Mouse (Mus musculus): ENCODE results near the gene Pet117.
"Not testable (repeated sequence)": the region's sequence is repeated elsewhere in the genome, so short reads cannot be mapped to it uniquely, and the experiment has no call there.

The Pet117 gene

DNA sequence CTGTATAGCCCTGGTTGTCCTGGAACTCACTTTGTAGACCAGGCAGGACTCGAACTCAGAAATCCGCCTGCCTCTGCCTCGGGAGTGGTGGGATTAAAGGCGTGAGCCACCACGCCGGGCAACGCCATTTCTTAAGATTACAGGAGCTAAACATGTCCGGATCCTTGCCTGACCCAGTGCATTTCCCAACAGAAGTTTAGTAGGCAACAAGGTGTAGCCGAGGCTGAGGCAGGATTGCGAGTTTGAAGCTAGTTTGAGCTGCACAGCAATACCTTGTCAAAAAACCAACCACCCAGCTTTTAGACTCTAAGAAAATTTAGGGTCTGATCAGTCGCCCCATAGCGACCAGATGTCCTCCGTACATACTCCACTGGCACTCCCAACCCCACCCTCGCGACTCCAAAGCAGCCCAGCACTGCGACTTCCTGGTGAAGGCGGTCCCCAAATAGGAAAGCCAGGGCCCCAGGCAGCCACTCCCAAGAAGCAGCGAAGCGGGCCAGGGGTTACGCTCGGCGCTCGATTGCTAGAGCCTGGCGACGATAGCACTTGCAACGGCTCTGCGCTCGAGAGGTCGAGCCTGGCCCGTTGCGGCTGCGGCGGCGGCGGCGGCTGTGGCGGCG, at the start of gene Pet117, which contains the start of gene Kat14:
Gene Pet117 (plus strand): TSS at position 597 of the 620 bp plus-strand sequence.
Gene Kat14 (plus strand): TSS at position 584 of the 620 bp plus-strand sequence.
- peak; percentile 84 to 85 for DNase-seq (ENCODE audit: low spot score in 2 of 2)

DNA sequence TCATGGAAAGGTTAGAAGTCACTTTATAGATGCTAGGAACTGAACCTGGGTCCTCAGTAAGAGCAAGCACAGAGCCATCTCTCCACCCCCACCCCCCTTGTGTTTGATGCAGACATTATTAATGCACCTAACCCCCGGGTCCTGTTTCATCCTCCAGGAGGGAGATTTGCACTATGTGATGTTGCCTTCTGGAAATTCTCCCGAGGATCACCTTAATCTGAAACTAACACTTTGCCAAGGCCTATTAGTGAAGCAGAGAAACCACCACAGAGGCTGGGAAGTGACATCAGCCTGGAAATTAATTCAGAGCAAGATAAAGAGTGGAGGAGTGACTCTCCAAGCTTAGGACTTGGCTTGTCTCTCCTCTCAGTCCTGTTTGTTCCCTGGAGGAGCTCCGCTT, 44.6 kb upstream of the Pet117 start:
- DNase-seq (ENCODE audit: low spot score in 2 of 2) = no peak

DNA sequence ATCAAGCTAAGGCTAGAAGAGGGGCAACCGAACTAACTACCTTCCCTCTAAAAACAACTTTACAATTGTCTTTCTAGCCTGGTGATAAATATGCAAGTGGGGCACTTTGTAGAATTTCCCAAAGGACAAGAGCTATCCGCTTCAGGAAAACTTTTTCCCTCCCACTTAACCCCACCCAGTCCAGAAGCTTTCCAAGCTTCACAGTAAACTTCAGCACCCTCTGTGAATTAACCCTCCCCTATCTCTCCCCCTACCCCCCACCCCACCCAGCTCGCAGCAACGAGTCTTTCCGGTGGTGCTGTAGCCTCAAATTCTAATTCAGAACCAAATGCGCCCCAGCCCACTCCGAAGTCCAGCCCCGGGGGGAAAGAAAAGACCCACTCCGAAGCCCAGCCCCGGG, 39.3 kb upstream of the Pet117 start:
- no peak for DNase-seq (ENCODE audit: low spot score in 2 of 2)

DNA sequence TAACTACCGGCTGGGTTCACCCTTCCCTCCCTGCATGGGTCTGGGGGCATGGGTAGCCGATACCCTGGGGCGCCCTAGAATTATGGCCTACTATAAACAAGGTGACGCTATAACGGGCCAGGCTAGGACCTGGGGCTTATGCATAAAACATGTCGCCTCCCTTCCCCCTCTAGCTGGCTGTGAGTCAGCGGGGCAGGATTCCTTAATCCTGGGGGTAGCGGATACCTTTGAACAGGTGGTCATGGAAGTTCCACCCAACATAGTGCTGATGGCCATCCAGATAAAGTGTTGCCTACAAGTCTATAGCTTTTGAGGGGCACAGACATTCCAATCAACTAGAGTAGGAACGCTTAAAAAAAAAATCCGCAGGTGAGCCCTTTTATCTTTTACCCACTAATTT, 38.9 kb upstream of the Pet117 start:
- no peak for DNase-seq (ENCODE audit: low spot score in 2 of 2)

DNA sequence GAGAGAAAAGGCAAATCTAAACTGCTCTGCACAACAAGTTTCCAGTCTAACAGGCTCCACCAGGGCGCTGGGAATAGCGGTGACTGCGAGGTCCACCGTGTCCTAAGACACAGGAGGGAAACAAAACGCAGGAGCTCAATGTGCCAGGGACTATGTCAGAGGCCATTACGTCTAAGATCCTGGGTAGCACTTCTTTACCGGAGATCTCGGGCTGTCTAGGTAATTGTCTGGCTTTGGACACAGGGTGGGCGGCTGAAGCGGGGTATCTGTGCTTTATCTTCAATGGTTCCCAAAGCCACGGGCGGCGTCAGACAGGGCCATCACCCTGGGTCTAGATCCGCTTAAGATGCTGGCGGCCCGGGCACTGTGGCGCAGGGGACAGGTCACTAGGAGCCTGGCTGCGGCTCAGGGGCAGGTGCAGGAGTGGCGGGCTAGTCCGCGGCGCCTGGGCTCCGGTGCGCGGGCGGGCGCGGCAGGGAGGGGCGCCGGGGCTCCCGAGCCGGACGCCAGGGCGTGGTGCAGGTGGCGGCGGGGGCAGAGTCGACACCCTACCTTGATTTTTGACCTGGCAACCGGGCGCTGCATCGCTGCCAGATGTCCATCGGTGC, 38.3 kb upstream of the Pet117 start:
- no peak for DNase-seq (ENCODE audit: low spot score in 2 of 2)

DNA sequence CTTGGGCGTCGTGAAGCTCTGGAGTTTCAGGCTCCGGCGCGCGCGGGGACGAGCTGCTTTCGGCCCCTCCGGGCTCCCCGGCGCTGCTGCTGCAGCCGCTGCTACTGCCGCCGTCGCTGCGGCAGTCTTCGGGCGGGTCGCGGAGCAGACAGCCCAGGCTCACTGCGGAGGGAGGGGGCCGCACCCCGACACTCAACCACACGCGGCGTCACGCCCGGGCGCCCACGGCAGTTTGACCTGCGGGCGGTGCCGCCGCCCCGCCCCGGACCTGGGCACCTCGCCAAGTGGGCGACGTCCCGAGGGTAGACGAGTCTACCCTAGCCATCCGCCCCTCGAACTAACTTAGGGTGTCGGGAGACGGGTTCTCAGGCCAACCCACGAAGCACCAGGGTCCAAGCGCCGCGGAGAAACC, 37.8 kb upstream of the Pet117 start:
- DNase-seq (ENCODE audit: low spot score in 2 of 2) = no peak

DNA sequence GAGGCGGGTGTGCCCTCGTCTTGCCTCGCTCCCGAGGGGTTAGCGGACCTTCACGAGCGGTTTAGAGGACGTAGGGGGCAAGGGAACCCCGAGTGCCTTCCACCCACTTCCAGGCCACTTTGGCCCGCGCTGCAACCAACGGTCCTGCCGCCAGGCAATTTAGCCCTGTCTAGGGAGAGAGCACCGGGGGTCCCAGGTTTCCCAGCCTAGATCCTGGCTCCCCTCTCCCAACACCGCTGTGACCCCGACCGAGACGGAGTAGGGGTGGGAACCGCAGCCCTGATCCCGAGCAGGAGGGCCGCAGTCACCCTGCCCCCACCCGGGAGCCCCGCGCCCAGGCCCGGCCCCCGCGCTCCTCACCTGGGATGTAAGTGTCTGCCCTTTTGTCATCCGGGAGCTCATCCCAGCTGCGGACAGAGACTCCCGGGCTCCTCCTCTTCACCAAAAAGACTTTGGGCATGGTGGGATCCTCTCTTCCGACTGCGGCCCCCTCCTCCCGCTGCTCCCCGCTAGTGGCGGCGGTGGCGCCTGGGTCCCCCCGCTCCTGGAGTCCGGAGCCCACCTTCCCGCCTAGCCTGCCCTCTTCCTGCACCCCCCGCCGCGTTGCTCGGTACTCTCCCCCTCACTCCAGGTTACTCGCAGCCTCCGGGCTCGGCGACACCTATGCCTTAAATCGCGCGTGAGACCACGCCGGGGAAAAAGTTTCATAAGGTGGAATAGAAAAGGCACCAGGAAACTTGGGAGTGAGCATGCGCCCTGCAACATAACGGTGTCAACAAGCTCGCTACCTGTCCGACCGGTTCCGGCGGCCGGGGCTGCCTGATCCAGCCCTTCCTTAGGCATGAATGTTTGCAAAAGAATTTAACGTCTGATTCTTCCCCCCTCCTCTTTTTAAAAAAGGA, 37.1 kb upstream of the Pet117 start, which contains the start of gene Ovol2:
Gene Ovol2 (minus strand): TSS at position 746 of the 902 bp plus-strand sequence.
- no peak for DNase-seq (ENCODE audit: low spot score in 2 of 2)

DNA sequence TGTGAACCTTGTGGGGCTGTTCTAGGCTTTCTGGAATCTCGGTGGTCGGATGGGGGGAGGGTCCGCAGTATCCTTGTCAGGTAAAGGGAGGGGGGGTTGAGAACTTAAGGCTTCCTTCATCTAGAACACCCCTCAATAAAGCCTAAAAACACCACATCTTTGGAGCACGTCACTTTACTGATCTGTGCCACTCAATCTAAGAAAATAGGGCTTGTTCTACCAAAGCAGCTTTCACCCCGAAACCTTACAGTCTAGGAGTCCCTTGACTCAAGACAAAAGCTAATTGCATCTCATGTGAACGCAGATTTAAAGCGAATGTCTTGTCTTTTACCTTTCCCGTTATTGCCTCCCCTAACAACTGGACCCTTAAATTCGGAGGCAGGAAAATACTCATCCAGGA, 36.3 kb upstream of the Pet117 start:
- no peak for DNase-seq (ENCODE audit: low spot score in 2 of 2)

DNA sequence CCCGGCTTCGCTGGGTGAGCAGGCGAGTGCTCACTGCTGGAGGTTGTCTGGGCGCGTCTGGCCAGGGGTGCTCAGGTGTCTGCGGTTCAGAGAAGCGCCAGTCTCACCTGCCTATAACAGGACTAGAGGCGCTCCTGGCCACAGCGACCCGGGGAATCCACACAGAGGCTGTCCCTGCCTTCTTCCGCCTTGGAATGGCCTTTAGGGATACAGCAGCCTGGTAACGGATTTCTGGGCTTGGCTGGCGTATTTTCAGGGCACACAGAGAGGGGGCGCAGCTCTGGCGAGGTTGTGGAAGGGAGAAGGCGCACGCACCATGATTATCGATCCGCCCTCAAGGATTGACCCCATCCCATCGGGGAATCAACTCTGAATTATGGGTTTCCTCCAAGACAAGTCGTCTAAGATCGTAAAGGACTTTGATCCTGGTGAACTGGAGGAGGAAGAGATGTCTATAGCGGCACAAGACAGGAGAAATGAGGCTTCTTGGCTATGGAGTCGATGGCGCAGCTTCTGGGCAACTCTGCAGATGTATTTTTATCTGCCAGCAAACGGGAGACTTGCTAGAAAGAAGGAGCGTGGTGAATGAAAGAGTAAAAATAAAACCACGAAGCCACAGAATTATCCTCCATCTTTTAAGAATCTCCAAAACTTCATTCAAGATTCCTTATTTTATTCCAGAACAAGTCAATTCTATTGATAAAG, 35.5 kb upstream of the Pet117 start:
- no peak for DNase-seq (ENCODE audit: low spot score in 2 of 2)

DNA sequence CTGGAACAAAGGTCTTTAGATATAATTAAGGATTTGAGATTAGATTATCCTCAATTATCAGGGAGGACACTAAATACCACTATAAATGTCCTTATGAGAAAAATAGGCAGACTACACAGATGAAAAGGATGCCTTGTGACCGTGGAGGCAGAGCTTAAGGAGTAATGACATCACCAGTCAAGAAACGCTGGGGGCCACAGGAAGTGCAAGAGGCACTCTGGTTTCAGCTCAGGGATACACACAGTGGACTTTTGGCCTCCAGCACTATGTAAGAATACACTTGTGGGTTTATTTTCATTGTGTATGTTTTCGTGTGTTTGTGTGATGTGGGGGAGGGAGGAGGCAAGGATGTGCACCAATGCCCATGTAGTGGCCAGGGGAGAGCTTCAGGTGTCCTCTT, 31.6 kb upstream of the Pet117 start:
- no peak for DNase-seq (ENCODE audit: low spot score in 2 of 2)

DNA sequence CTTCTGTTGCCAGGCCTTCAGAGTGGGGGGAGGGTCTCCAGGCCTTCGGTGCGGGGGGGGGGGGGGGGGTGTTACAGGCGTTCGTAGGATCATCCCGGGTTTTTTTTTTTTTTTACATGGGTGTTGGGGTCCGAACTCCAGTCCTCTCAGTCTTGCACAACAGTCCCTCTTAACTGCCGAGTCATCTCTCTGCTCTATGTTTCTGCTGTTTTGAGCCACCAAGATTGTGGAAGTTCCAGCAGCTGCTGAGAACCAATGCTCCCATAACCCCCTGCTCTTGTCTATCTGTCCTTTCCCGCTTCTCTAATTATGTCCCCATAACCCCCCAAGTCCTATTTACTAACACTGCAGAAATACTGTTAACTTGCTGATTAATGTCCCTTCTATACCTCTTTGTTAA, 31.1 kb upstream of the Pet117 start:
- no peak for DNase-seq (ENCODE audit: low spot score in 2 of 2)

DNA sequence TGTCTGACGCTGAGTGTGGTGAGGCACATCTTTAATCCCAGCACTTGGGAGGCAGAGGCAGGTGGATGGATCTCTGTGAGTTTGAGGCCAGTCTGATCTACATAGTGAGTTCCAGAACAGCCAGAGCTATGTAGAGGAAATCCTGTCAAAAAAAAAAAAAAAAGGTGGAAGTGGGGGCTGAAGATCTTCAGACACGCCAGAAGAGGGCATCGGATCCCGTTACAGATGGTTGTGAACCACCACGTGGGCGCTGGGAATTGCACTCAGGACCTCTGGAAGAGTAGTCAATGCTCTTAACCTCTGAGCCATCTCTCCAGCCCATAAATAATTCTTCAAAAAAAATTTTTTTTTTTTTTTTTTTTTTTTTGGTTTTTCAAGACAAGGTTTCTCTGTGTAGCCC, 30.6 kb upstream of the Pet117 start:
- not testable (repeated sequence) for DNase-seq (ENCODE audit: low spot score in 2 of 2)

DNA sequence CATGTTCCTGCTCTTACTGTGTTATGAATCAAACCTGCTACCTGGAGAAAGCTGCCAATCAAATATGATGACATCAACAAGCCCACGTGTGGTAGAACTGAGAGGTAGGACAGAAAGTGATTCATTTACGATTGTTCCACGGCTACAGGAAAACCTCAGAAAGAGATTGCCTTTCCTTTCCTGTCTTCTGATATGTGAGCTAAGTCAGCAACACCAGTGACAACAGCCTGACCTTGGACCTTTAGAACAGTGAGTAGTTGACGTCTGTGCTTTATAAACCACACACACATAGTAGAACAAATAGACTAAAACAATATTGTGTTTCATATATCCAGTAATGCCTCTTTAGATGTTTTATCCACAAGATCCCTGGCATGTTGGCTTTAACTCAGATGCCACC, 25.6 kb upstream of the Pet117 start:
- DNase-seq (ENCODE audit: low spot score in 2 of 2) = no peak

DNA sequence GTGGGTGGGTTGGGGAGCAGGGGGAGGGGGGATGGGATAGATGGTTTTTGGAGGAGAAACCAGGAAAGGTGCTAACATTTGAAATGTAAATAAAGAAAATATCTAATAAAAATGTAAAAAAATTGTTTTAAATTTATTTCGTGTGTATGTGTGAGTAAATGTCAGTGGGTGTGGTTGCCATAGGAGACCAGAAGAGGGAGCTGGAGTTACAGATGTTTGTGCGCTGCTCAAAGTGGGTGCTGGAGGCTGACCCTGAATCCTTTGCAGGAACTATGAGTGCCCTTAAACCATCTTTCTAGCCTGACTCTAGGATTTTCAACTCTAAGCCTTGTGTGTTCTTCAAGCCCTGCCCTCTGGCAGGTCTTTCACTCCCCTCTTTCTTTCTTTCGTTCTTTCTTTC, 20.3 kb upstream of the Pet117 start:
- no peak for DNase-seq (ENCODE audit: low spot score in 2 of 2)

DNA sequence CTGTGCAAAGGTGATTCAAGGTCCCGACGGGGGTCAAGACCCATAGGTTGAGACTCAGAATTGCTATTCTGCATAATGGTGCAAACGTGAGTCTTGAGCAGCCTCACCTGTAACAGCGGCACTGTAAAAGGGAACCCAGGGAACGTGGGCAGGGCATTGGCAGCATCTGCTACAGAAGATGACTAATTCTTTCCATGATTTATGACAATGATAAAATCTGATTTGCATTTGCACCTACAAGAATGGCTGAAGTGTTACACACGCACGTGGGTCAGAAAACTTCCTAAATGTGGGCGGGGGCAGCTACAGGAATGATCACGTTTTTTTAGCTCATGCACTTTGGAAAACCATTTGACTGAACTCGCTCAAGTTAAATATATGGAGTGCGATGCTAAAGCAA, 16.0 kb upstream of the Pet117 start:
- no peak for DNase-seq (ENCODE audit: low spot score in 2 of 2)

DNA sequence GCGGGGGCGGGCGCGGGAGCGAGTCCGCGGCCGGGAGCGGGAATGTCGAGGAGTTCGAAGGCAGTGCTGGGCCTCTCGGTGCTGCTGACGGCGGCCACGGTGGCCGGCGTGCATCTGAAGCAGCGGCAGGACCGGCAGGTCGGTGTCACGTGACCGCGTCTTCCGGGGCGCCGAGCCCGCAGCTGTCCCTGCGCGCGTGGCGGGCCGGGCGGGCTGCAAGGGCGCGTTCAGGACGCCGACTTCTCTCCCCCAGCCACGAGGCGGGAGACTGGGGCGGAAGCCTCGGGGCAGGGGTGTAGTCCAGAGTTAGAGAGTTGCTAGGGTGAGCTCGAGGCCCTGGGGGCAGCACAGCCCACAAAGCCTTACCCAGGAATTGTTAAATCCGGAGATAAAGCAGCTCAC, 225 bp downstream of the Pet117 start:
- DNase-seq (ENCODE audit: low spot score in 2 of 2) = peak in 1 of 2 experiments; percentile 66

DNA sequence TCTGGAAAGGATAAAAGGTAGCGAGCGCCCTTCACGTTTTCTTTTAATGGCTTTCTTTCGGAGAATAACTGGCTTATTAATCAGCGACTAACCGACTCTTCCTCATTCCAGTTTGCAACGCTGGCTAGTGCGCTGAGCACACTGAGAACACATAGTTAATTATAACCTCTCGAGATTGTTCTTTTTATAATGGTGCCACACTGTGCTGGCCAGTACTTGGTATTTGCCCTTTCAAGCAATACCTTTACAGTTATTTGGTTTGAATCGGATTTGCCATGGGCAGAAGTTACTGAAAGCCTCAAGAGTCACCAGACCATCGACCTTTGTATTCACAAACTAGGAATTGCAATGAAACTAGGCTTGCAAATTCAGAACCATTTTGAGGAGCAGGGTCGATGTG, 715 bp downstream of the Pet117 start:
- no peak for DNase-seq (ENCODE audit: low spot score in 2 of 2)

DNA sequence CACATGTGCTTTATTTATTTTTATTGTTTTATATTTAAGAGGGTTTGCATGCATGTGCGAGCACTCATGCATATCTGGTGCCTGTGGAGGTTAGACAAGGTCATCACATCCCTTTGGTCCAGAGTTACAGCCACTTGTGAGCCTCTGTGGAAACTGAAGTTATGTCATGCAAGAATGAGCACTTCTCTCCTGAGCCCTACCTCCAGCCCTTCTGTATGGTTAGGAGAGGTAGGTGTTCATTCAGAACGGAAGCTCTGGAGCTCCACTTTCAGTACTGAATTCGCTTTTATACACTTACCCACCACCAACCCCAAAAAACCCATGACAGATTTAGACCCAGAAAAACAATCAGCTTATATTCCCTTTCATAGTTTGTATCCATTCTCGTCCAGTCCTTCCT, 2.8 kb downstream of the Pet117 start:
- no peak for DNase-seq (ENCODE audit: low spot score in 2 of 2)

DNA sequence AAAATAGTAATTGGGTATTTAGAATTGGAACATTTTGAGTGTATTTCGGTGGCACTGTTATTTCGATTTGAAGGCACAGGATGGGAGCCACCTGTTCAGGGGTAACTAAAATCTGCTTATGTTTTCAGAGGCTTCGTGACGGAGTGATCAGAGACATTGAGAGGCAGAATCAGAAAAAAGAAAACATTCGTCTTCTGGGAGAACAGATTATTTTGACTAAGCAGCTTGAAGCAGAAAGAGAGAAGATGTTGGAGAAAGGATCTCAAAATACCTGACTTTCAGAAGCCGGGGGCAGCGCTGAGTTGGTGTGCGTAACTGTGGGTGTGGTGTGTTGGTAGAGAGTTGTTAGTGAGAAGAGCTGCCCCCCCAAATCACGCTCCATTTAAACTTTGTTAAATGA, 4.3 kb downstream of the Pet117 start:
- DNase-seq (ENCODE audit: low spot score in 2 of 2) = no peak

DNA sequence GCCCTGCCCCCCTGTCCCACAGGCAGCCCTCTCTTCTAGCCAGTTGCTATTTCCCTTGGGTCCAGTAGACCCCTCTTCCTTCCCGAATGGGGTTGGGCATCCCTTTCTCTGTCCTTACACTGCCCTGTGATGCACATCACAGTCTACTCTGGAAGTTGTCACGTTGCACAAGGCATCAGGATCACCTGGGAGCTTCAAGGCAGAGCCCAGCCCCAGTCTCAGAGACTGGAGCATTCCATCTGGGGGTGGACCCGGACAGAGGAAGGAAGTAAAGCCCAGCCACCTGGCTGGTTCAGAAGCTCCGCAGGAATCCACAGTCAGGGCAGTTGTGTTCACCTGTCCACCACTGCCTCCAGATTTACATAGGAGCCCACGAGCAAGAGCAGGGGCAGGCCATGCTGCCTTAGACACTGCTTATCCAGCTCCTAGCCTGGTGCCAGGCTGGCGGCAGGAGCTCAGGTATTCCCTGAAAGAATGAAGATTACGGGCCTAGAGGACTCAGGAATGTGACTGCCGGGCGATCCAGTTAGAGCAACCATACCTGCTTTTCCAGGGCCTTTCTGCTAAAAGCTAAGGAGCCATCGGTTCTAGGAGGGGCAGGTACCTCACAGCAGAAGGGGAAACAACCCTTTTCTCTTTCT, 6.4 kb downstream of the Pet117 start:
- no peak for DNase-seq (ENCODE audit: low spot score in 2 of 2)

DNA sequence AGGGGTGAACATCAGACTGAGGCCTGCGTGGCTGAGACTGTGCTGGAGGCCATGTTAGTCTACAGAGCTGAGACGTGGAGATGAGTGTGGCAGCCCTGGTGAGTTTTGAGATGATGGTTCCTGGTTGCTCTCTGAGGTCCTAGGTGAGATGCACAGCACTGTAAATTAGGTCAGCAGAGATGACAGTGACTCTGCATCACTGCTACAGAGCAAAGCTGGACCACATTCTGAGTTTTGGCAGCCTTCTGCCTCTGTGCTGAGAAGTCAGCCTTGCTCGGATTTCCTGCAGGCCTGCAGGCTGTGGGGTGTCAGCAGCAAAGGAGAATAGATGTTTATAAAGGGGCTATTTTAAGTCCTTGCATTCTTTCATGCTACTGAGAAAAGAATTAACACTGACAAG, 12.5 kb downstream of the Pet117 start:
- DNase-seq (ENCODE audit: low spot score in 2 of 2) = no peak

DNA sequence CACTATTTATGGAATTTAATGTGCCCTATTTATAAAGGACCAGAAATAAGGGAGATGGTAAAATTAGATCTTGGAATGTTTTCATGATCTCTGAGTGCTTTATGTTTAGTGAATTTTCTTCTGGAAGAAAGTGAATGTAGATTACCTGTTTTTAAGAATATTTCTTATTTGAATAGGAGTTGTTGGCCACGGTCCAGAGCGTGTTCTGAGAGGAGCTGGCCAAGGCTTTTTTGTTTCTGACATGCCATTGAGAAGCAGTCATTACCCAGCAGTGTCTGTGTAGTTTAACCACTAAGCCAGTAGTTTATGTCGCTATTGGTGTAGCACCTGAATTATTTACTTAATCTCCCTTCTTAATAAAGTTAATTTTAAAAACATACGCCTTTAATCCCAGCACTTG, 12.9 kb downstream of the Pet117 start:
- no peak for DNase-seq (ENCODE audit: low spot score in 2 of 2)

Measured in frontal cortex, postnatal 14 days (tissue).